Mouse (Mus musculus): ENCODE data around the gene S100a5. TPM values are rescaled to one million over a fixed set of nuclear protein-coding genes. Genes with fewer than 3 reads are reported as not detected.
A peak's percentile ranks its signal among the peaks of the same experiment; 100 is the strongest.

Gene S100a5
- polyA plus RNA-seq, 1 experiment = not detected

- TF ChIP-seq CTCF (IDR thresholded peaks at IDR 0.05; ENCODE audit: borderline replicate concordance, insufficient read depth, low read length) = no peak
- peak; percentile 13; the same call in 1 of the 2 replicates for TF ChIP-seq POLR2A (IDR thresholded peaks at IDR 0.05; ENCODE audit: low read depth, low read length)
- peak overlapping the region; percentile 64 for H3K27ac ChIP-seq (ENCODE audit: insufficient read depth, low read length)
- H3K4me3 ChIP-seq (ENCODE audit: insufficient read depth, low read length) = peak overlapping the region; percentile 92
Observed at GRCm38 (mm10) chr3:90615911-90616310, 7.6 kb downstream of the S100a5 start.

GRCm38 (mm10) chr3:90617586-90617985 lies 9.3 kb downstream of the S100a5 start:
- Histone ChIP-seq H3K4me3 (ENCODE audit: insufficient read depth, low read length) (no peak overlapping the region), H3K27ac (ENCODE audit: insufficient read depth, low read length) (no peak overlapping the region), H3K4me1 (ENCODE audit: control insufficient read depth, insufficient read depth, low read length) (peaks cover 9% of the 10 kb centered on the region; the same call in 1 of the 2 replicates)
- TF ChIP-seq POLR2A (IDR thresholded peaks at IDR 0.05; ENCODE audit: low read depth, low read length) (peak; percentile 56; the same call in 1 of the 2 replicates), CTCF (IDR thresholded peaks at IDR 0.05; ENCODE audit: borderline replicate concordance, insufficient read depth, low read length) (no peak)

More at GRCm38 (mm10) chr3:90615911-90616310, 7.6 kb downstream of the S100a5 start:
- H3K4me1 ChIP-seq (ENCODE audit: control insufficient read depth, insufficient read depth, low read length) = 0 out of 2 replicates have a peak, but pooled peaks cover 9% of the 10 kb centered on the region

- H3K4me1 ChIP-seq (ENCODE audit: control insufficient read depth, insufficient read depth, low read length) = peaks cover 7% of the 10 kb centered on the region; the same call in 1 of the 2 replicates
- no peak for TF ChIP-seq CTCF (IDR thresholded peaks at IDR 0.05; ENCODE audit: borderline replicate concordance, insufficient read depth, low read length)
- no peak for TF ChIP-seq POLR2A (IDR thresholded peaks at IDR 0.05; ENCODE audit: low read depth, low read length)
- H3K4me3 ChIP-seq (ENCODE audit: insufficient read depth, low read length) = no peak overlapping the region
- no peak overlapping the region for H3K27ac ChIP-seq (ENCODE audit: insufficient read depth, low read length)
Observed at GRCm38 (mm10) chr3:90621552-90621951, 13.2 kb downstream of the S100a5 start.

GRCm38 (mm10) chr3:90623435-90624071 lies 15.2 kb downstream of the S100a5 start:
- TF ChIP-seq POLR2A (IDR thresholded peaks at IDR 0.05; ENCODE audit: low read depth, low read length) (no peak), CTCF (IDR thresholded peaks at IDR 0.05; ENCODE audit: borderline replicate concordance, insufficient read depth, low read length) (no peak)
- Histone ChIP-seq H3K4me1 (ENCODE audit: control insufficient read depth, insufficient read depth, low read length) (peaks cover 7% of the 10 kb centered on the region; the same call in 1 of the 2 replicates), H3K27ac (ENCODE audit: insufficient read depth, low read length) (no peak overlapping the region), H3K4me3 (ENCODE audit: insufficient read depth, low read length) (no peak overlapping the region)

- no peak for TF ChIP-seq CTCF (IDR thresholded peaks at IDR 0.05; ENCODE audit: borderline replicate concordance, insufficient read depth, low read length)
- no peak for TF ChIP-seq POLR2A (IDR thresholded peaks at IDR 0.05; ENCODE audit: low read depth, low read length)
- H3K4me1 ChIP-seq (ENCODE audit: control insufficient read depth, insufficient read depth, low read length) = peaks cover 7% of the 10 kb centered on the region; the same call in 1 of the 2 replicates
- H3K27ac ChIP-seq (ENCODE audit: insufficient read depth, low read length) = no peak overlapping the region
- no peak overlapping the region for H3K4me3 ChIP-seq (ENCODE audit: insufficient read depth, low read length)
Observed at GRCm38 (mm10) chr3:90625496-90625895, 17.2 kb downstream of the S100a5 start.

- TF ChIP-seq CTCF (IDR thresholded peaks at IDR 0.05; ENCODE audit: borderline replicate concordance, insufficient read depth, low read length) = no peak
- no peak for TF ChIP-seq POLR2A (IDR thresholded peaks at IDR 0.05; ENCODE audit: low read depth, low read length)
- Histone ChIP-seq H3K4me3 (ENCODE audit: insufficient read depth, low read length) (no peak overlapping the region), H3K27ac (ENCODE audit: insufficient read depth, low read length) (no peak overlapping the region), H3K4me1 (ENCODE audit: control insufficient read depth, insufficient read depth, low read length) (peaks cover 3% of the 10 kb centered on the region; the same call in 1 of the 2 replicates)
Observed at GRCm38 (mm10) chr3:90626266-90627021, 18.1 kb downstream of the S100a5 start.

- Histone ChIP-seq H3K27ac (ENCODE audit: insufficient read depth, low read length) (no peak overlapping the region), H3K4me3 (ENCODE audit: insufficient read depth, low read length) (no peak overlapping the region), H3K4me1 (ENCODE audit: control insufficient read depth, insufficient read depth, low read length) (0 out of 2 replicates have a peak, but pooled peaks cover 1% of the 10 kb centered on the region)
- TF ChIP-seq CTCF (IDR thresholded peaks at IDR 0.05; ENCODE audit: borderline replicate concordance, insufficient read depth, low read length) (no peak), POLR2A (IDR thresholded peaks at IDR 0.05; ENCODE audit: low read depth, low read length) (no peak)
Observed at GRCm38 (mm10) chr3:90627366-90627765, 19.0 kb downstream of the S100a5 start.

GRCm38 (mm10) chr3:90627807-90628206 lies 19.5 kb downstream of the S100a5 start:
- H3K27ac ChIP-seq (ENCODE audit: insufficient read depth, low read length) = no peak overlapping the region
- H3K4me3 ChIP-seq (ENCODE audit: insufficient read depth, low read length) = no peak overlapping the region
- TF ChIP-seq POLR2A (IDR thresholded peaks at IDR 0.05; ENCODE audit: low read depth, low read length) (no peak), CTCF (IDR thresholded peaks at IDR 0.05; ENCODE audit: borderline replicate concordance, insufficient read depth, low read length) (peak; percentile 83)
- H3K4me1 ChIP-seq (ENCODE audit: control insufficient read depth, insufficient read depth, low read length) = 0 out of 2 replicates have a peak, but pooled peaks cover 1% of the 10 kb centered on the region

- H3K27ac ChIP-seq (ENCODE audit: insufficient read depth, low read length) = no peak overlapping the region
- H3K4me1 ChIP-seq (ENCODE audit: control insufficient read depth, insufficient read depth, low read length) = no peaks in the 10 kb centered on the region
- TF ChIP-seq POLR2A (IDR thresholded peaks at IDR 0.05; ENCODE audit: low read depth, low read length) = no peak
- no peak for TF ChIP-seq CTCF (IDR thresholded peaks at IDR 0.05; ENCODE audit: borderline replicate concordance, insufficient read depth, low read length)
- H3K4me3 ChIP-seq (ENCODE audit: insufficient read depth, low read length) = no peak overlapping the region
Observed at GRCm38 (mm10) chr3:90629298-90629697, 21.0 kb downstream of the S100a5 start.

- TF ChIP-seq POLR2A (IDR thresholded peaks at IDR 0.05; ENCODE audit: low read depth, low read length) (no peak), CTCF (IDR thresholded peaks at IDR 0.05; ENCODE audit: borderline replicate concordance, insufficient read depth, low read length) (no peak)
- no peaks in the 10 kb centered on the region for H3K4me1 ChIP-seq (ENCODE audit: control insufficient read depth, insufficient read depth, low read length)
- no peak overlapping the region for H3K4me3 ChIP-seq (ENCODE audit: insufficient read depth, low read length)
- H3K27ac ChIP-seq (ENCODE audit: insufficient read depth, low read length) = no peak overlapping the region
Observed at GRCm38 (mm10) chr3:90631984-90632383, 23.7 kb downstream of the S100a5 start.
